Mouse (Mus musculus) MEL (cell line): ENCODE data around the gene Wfs1. TPM values are rescaled to one million over a fixed set of nuclear protein-coding genes. Genes with fewer than 3 reads are reported as not detected.

Experiments used
- DNase-seq: peaks from one replicate; pipeline ENCODE4 v3.0.0; 2011; ENCODE audit warnings: low read depth, low spot score
- H3K27ac ChIP-seq: 2 replicates; pipeline ENCODE4 v1.5.1; 2012; ENCODE audit warnings: low read depth, mild to moderate bottlenecking, control low read depth, low read length, moderate library complexity; ENCODE audit not compliant: control insufficient read depth
- H3K27me3 ChIP-seq, 2 experiments: fragments of 150-350 bp in 1 of 2; sonication (generic) in 1 of 2; 2 replicates each; pipeline ENCODE4 v1.6.1; 2012; ENCODE audit warnings: low read length in 2 of 2, mild to moderate bottlenecking in 2 of 2, improper control_type of control experiment in 1 of 2, moderate library complexity in 1 of 2; ENCODE audit not compliant: insufficient read depth in 2 of 2, control insufficient read depth in 1 of 2
- H3K36me3 ChIP-seq, 2 experiments: 2 replicates each; pipeline ENCODE4 v1.6.1; 2012 to 2014; ENCODE audit warnings: low read length in 2 of 2, improper control_type of control experiment in 1 of 2, inconsistent platforms in 1 of 2, mild to moderate bottlenecking in 1 of 2; ENCODE audit not compliant: insufficient read depth in 2 of 2, control insufficient read depth in 1 of 2
- H3K4me1 ChIP-seq, 2 experiments: fragments of 150-350 bp in 1 of 2; sonication (generic) in 1 of 2; 2 replicates each; pipeline ENCODE4 v1.6.1; 2012; ENCODE audit warnings: low read length in 2 of 2, improper control_type of control experiment in 1 of 2, mild to moderate bottlenecking in 1 of 2; ENCODE audit not compliant: insufficient read depth in 2 of 2, control insufficient read depth in 1 of 2
- H3K4me3 ChIP-seq, 2 experiments: fragments of 150-350 bp in 1 of 2; sonication (generic) in 1 of 2; 2 replicates each; pipeline ENCODE4 v1.5.1; 2012; ENCODE audit warnings: low read depth in 2 of 2, low read length in 2 of 2, mild to moderate bottlenecking in 2 of 2, moderate library complexity in 2 of 2, control low read depth in 1 of 2, improper control_type of control experiment in 1 of 2; ENCODE audit not compliant: control insufficient read depth in 1 of 2, insufficient read depth in 1 of 2
- H3K79me2 ChIP-seq: 2 replicates; pipeline ENCODE4 v1.6.1; 2012; ENCODE audit warnings: mild to moderate bottlenecking, low read length, moderate library complexity; ENCODE audit not compliant: control insufficient read depth, poor library complexity, insufficient read depth
- H3K9ac ChIP-seq: 2 replicates; pipeline ENCODE4 v1.6.1; 2012; ENCODE audit warnings: low read depth, mild to moderate bottlenecking, control low read depth, low read length, moderate library complexity; ENCODE audit not compliant: control insufficient read depth, poor library complexity, severe bottlenecking
- H3K9me3 ChIP-seq: fragments of 150-350 bp; sonication (generic); replicated peaks from 2 replicates; pipeline ENCODE4 v1.6.1; 2012; ENCODE audit warnings: mild to moderate bottlenecking, low read length, improper control_type of control experiment, moderate library complexity; ENCODE audit not compliant: insufficient read depth
- CHD1 ChIP-seq: IDR thresholded peaks from 2 replicates; pipeline ENCODE4 v1.6.1; 2012; ENCODE audit warnings: low read depth, mild to moderate bottlenecking, inconsistent platforms, low read length, improper control_type of control experiment
- CTCF ChIP-seq, 3 experiments: IDR thresholded peaks in 2 of 3; conservative IDR thresholded peaks in 1 of 3; 2 replicates each; pipeline ENCODE4 v1.5.1; 2011 to 2012; ENCODE audit warnings: low read length in 3 of 3, low read depth in 2 of 3, mild to moderate bottlenecking in 2 of 3, improper control_type of control experiment in 1 of 3, inconsistent platforms in 1 of 3, mixed read lengths in 1 of 3, moderate library complexity in 1 of 3; ENCODE audit not compliant: control insufficient read depth in 1 of 3, insufficient read depth in 1 of 3, poor library complexity in 1 of 3, severe bottlenecking in 1 of 3
- E2F4 ChIP-seq: IDR thresholded peaks from 2 replicates; pipeline ENCODE4 v1.6.1; 2011; ENCODE audit warnings: low read depth, low read length, improper control_type of control experiment, borderline replicate concordance
- EP300 ChIP-seq, 2 experiments: IDR thresholded peaks; 2 replicates each; pipeline ENCODE4 v1.6.1; 2011; ENCODE audit warnings: improper control_type of control experiment in 2 of 2, low read length in 2 of 2, low read depth in 1 of 2, mild to moderate bottlenecking in 1 of 2
- MAFK ChIP-seq: IDR thresholded peaks from 2 replicates; pipeline ENCODE4 v1.6.1; 2011; ENCODE audit warnings: low read depth, mild to moderate bottlenecking, low read length, improper control_type of control experiment, borderline replicate concordance
- MXI1 ChIP-seq: IDR thresholded peaks from 2 replicates; pipeline ENCODE4 v1.6.1; 2011; ENCODE audit warnings: mild to moderate bottlenecking, low read depth, low read length, improper control_type of control experiment
- MYB ChIP-seq: IDR thresholded peaks from 2 replicates; pipeline ENCODE4 v1.6.1; 2011; ENCODE audit warnings: mild to moderate bottlenecking, low read depth, low read length, improper control_type of control experiment
- NELFE ChIP-seq: IDR thresholded peaks from 2 replicates; pipeline ENCODE4 v1.6.1; 2011; ENCODE audit warnings: low read depth, low read length, improper control_type of control experiment
- POLR2AphosphoS5 ChIP-seq: IDR thresholded peaks from 2 replicates; pipeline ENCODE4 v1.6.1; 2012; ENCODE audit warnings: low read depth, borderline replicate concordance, mild to moderate bottlenecking, inconsistent platforms, low read length, moderate library complexity, mixed read lengths
- TAL1 ChIP-seq: IDR thresholded peaks from 2 replicates; pipeline ENCODE4 v1.6.1; 2012; ENCODE audit warnings: mild to moderate bottlenecking, inconsistent platforms, low read length, moderate library complexity, mixed read lengths
- TBP ChIP-seq: IDR thresholded peaks from 2 replicates; pipeline ENCODE4 v1.8.0; 2011; ENCODE audit warnings: low read depth, low read length, improper control_type of control experiment
- USF2 ChIP-seq, 2 experiments: IDR thresholded peaks; 2 replicates each; pipeline ENCODE4 v1.6.1; 2011 to 2012; ENCODE audit warnings: improper control_type of control experiment in 2 of 2, low read length in 2 of 2, borderline replicate concordance in 1 of 2, inconsistent platforms in 1 of 2, low read depth in 1 of 2, mild to moderate bottlenecking in 1 of 2; ENCODE audit not compliant: insufficient read depth in 1 of 2
- ZC3H11A ChIP-seq: IDR thresholded peaks from 2 replicates; pipeline ENCODE4 v1.6.1; 2012; ENCODE audit warnings: low read depth, mild to moderate bottlenecking, inconsistent platforms, low read length, improper control_type of control experiment
- ZMIZ1 ChIP-seq: IDR thresholded peaks from 2 replicates; pipeline ENCODE4 v1.6.1; 2012; ENCODE audit warnings: low read depth, mild to moderate bottlenecking, inconsistent platforms, low read length, improper control_type of control experiment, moderate library complexity
- ZNF384 ChIP-seq: IDR thresholded peaks from 2 replicates; pipeline ENCODE4 v1.6.1; 2012; ENCODE audit warnings: low read depth, mild to moderate bottlenecking, inconsistent platforms, low read length, improper control_type of control experiment
- polyA plus RNA-seq, 2 experiments: library from polyadenylated mRNA; stranded (reverse) in 1 of 2; unstranded in 1 of 2; fragments of >175 nt in 1 of 2; fragments of >200 nt in 1 of 2; gene quantifications; 2 replicates each; pipeline versions ENCODE4 v1.2.1 to v1.2.4; 2012; ENCODE audit warnings: low replicate concordance in 2 of 2, low read depth in 1 of 2; ENCODE audit not compliant: insufficient read length in 2 of 2, insufficient read depth in 1 of 2, missing spikeins in 1 of 2
- total RNA-seq: library from RNA; depleted of rRNA; stranded (reverse); fragments of 300-350 nt; gene quantifications from 2 replicates; pipeline ENCODE4 v1.2.3, GENCODE M21; 2012

Gene Wfs1
- total and polyA plus RNA-seq, 3 experiments, result not detected

DNA sequence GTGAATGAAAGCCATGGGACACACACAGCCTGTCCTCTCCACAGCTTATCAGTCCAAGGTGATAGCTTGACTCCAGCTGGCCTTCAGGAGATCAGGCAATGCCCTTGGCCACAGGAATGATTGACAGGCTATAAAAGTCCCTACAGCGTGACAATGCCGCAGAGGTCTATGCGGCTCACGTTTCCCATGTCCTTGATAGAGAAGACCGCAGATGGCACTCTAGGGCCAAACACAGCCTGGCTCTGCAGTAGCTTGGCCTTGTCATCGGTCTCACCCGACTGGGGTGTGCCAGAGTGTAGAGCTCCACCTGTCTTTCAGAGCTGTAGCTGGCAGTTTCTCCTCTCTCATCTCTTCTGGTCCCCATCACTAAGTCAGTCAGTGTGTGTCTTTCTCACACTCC, 52.5 kb downstream of the Wfs1 start:
- Histone ChIP-seq H3K4me1 (no peaks in the 10 kb centered on the region), H3K9ac (no peak overlapping the region), H3K36me3 (no peaks in the 10 kb centered on the region)
- DNase-seq, result no peak
- TF ChIP-seq MXI1 (no peak), USF2 (IDR thresholded peaks at IDR 0.05; ENCODE audit: borderline replicate concordance in 1 of 2, insufficient read depth in 1 of 2, low read depth in 1 of 2, low read length in 2 of 2) (no peak), ZMIZ1 (no peak), POLR2AphosphoS5 (no peak), CHD1 (no peak)
- TF ChIP-seq, all 39 proteins: peak for 0
- no peak overlapping the region for H3K27ac ChIP-seq
- no peaks in the 10 kb centered on the region for H3K27me3 ChIP-seq
- H3K9me3 ChIP-seq, result no peaks in the 10 kb centered on the region
- no peaks in the 10 kb centered on the region for H3K79me2 ChIP-seq
- H3K4me3 ChIP-seq, result no peak overlapping the region

DNA sequence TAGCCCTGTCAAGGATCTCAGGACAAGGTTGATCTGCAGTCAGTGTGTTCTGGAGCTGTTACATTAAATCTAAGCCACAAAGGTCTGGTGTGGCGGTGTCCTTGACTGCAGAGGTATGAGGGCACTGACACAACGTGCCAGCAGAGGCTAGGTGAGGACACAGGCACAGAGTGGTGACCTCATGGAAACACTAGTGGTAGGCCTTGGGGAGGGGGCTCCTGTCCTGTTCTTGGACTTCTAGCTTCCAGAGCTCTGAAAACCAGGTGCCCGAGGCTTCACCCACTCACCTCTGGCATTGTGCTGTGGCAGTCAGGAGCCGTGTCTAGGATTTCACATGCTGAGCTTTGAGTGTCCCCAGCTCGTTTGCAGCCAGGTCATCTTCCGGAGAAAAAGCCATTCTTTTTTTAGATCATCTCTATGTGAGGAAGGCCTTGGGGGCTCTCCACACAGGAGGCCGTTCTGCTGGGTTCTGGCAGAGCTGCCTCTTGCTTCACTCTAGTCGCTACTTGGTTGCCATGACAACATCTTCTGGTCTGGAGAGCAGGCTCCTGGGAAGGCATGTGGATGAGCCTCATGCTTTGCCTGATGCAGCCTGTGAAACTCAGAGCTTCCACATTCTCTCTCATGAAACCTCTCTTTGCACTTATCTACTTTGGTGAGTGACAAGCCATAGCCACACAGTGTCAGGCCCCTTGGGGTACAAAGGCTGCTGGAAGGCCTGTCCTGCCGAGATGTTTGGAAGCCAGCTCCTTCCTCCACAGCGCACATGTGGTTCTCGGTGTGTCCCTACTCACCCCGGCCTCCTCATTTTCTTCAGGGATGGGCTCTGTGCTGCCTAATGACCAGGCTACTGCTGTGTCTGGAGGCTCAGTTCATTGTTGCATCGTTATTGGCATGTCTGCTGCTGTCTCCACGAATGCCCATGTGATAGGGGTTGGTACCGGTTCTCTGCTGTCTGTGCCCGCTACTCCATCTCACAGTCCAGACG, 53.2 kb downstream of the Wfs1 start:
- no peaks in the 10 kb centered on the region for H3K36me3 ChIP-seq
- no peaks in the 10 kb centered on the region for H3K79me2 ChIP-seq
- DNase-seq, result no peak
- no peaks in the 10 kb centered on the region for H3K9me3 ChIP-seq
- TF ChIP-seq ZC3H11A (no peak), CTCF (IDR thresholded peaks at IDR 0.05 in 2 of 3, conservative IDR thresholded peaks at IDR 0.05 in 1 of 3; ENCODE audit: control insufficient read depth in 1 of 3, insufficient read depth in 1 of 3, low read depth in 2 of 3, low read length in 3 of 3, poor library complexity in 1 of 3, severe bottlenecking in 1 of 3) (no peak), POLR2AphosphoS5 (no peak), MYB (no peak), E2F4 (no peak), TAL1 (no peak), NELFE (no peak), MAFK (no peak), MXI1 (no peak), EP300 (IDR thresholded peaks at IDR 0.05; ENCODE audit: low read depth in 1 of 2, low read length in 2 of 2) (no peak), TBP (no peak), ZNF384 (no peak)
- TF ChIP-seq, all 39 proteins: peak for 0
- H3K4me1 ChIP-seq, result no peaks in the 10 kb centered on the region
- H3K27ac ChIP-seq, result no peak overlapping the region
- H3K4me3 ChIP-seq, result no peak overlapping the region
- no peaks in the 10 kb centered on the region for H3K27me3 ChIP-seq
- no peak overlapping the region for H3K9ac ChIP-seq
